Mouse (Mus musculus): ENCODE measurements around the gene Gpd2. TPM values are rescaled to one million over a fixed set of nuclear protein-coding genes. Genes with fewer than 3 reads are reported as not detected.

Gpd2 gene
- polyA plus RNA-seq, 1 experiment from 2014 or later: 20.3 TPM

- Histone ChIP-seq H3K27ac (no peak overlapping the region), H3K27me3 (no peaks in the 10 kb centered on the region), H3K9me3 (replicated peaks) (no peaks in the 10 kb centered on the region), H3K4me2 (no peak overlapping the region), H3K4me3 (no peak overlapping the region), H3K9ac (no peak overlapping the region), H3K36me3 (ENCODE audit: poor library complexity, severe bottlenecking) (peaks cover 5% of the 10 kb centered on the region; the same call in 1 of the 2 replicates), H3K4me1 (no peaks in the 10 kb centered on the region)
- 79% methylated on average over 12 of the region's 12 CpGs for WGBS
- ATAC-seq: no peak
Measured at GRCm38 (mm10) chr2:57356222-57356822, 118.9 kb downstream of the Gpd2 start.

- 89% methylated on average over 3 of the region's 3 CpGs for WGBS
- Histone ChIP-seq H3K27me3 (no peaks in the 10 kb centered on the region), H3K9ac (no peak overlapping the region), H3K36me3 (ENCODE audit: poor library complexity, severe bottlenecking) (no peaks in the 10 kb centered on the region; the same call in 1 of the 2 replicates), H3K27ac (no peak overlapping the region), H3K4me1 (no peaks in the 10 kb centered on the region), H3K9me3 (replicated peaks) (no peaks in the 10 kb centered on the region), H3K4me3 (no peak overlapping the region), H3K4me2 (no peak overlapping the region)
- 0 out of 2 replicates have a peak, but pooled peaks have one; percentile 13 for ATAC-seq
Measured at GRCm38 (mm10) chr2:57362503-57362902, 125.1 kb downstream of the Gpd2 start.

GRCm38 (mm10) chr2:57374647-57375046 lies 137.2 kb downstream of the Gpd2 start:
- Histone ChIP-seq H3K4me2 (peak overlapping the region; percentile 13; the same call in 1 of the 2 replicates), H3K27me3 (no peaks in the 10 kb centered on the region), H3K27ac (no peak overlapping the region), H3K4me1 (peaks cover 51% of the 10 kb centered on the region), H3K4me3 (no peak overlapping the region), H3K9ac (no peak overlapping the region; the same call in 1 of the 2 replicates), H3K9me3 (replicated peaks) (no peaks in the 10 kb centered on the region), H3K36me3 (ENCODE audit: poor library complexity, severe bottlenecking) (no peaks in the 10 kb centered on the region)
- WGBS: 25% methylated on average over 4 of the region's 4 CpGs
- no peak for ATAC-seq

GRCm38 (mm10) chr2:57375138-57375837 lies 137.9 kb downstream of the Gpd2 start:
- no peaks in the 10 kb centered on the region for H3K9me3 ChIP-seq (replicated peaks)
- H3K4me1 ChIP-seq: peaks cover 51% of the 10 kb centered on the region
- H3K4me2 ChIP-seq: 0 out of 2 replicates have a peak overlapping the region, but pooled peaks have one; percentile 3
- H3K27ac ChIP-seq: no peak overlapping the region
- H3K9ac ChIP-seq: no peak overlapping the region
- peak; percentile 44; the same call in 1 of the 2 replicates for ATAC-seq
- no peaks in the 10 kb centered on the region for H3K27me3 ChIP-seq
- 29% methylated on average over 7 of the region's 7 CpGs for WGBS
- no peak overlapping the region for H3K4me3 ChIP-seq
- no peaks in the 10 kb centered on the region for H3K36me3 ChIP-seq (ENCODE audit: poor library complexity, severe bottlenecking)

GRCm38 (mm10) chr2:57378147-57378889 lies 140.9 kb downstream of the Gpd2 start:
- Histone ChIP-seq H3K27me3 (0 out of 2 replicates have a peak, but pooled peaks cover 2% of the 10 kb centered on the region), H3K4me1 (peaks cover 51% of the 10 kb centered on the region), H3K4me3 (no peak overlapping the region), H3K27ac (no peak overlapping the region), H3K9me3 (replicated peaks) (no peaks in the 10 kb centered on the region), H3K9ac (no peak overlapping the region), H3K36me3 (ENCODE audit: poor library complexity, severe bottlenecking) (no peaks in the 10 kb centered on the region), H3K4me2 (peak overlapping the region; percentile 30)
- peak; percentile 83 for ATAC-seq
- 2% methylated on average over 8 of the region's 8 CpGs for WGBS

GRCm38 (mm10) chr2:57384625-57385024 lies 147.2 kb downstream of the Gpd2 start:
- Histone ChIP-seq H3K9me3 (replicated peaks) (no peaks in the 10 kb centered on the region), H3K4me1 (peaks cover 18% of the 10 kb centered on the region), H3K27ac (no peak overlapping the region), H3K27me3 (0 out of 2 replicates have a peak, but pooled peaks cover 2% of the 10 kb centered on the region), H3K4me3 (no peak overlapping the region), H3K4me2 (no peak overlapping the region), H3K9ac (no peak overlapping the region), H3K36me3 (ENCODE audit: poor library complexity, severe bottlenecking) (no peaks in the 10 kb centered on the region)
- ATAC-seq: no peak
- 94% methylated on average over 2 of the region's 2 CpGs for WGBS

- ATAC-seq: peak; percentile 89
- Histone ChIP-seq H3K9ac (no peak overlapping the region), H3K9me3 (replicated peaks) (0 out of 2 replicates have a peak, but pooled peaks cover 3% of the 10 kb centered on the region), H3K4me1 (peaks cover 18% of the 10 kb centered on the region), H3K4me2 (peak overlapping the region; percentile 4), H3K27ac (peak overlapping the region; percentile 80), H3K27me3 (no peaks in the 10 kb centered on the region), H3K4me3 (no peak overlapping the region), H3K36me3 (ENCODE audit: poor library complexity, severe bottlenecking) (no peaks in the 10 kb centered on the region)
- 4% methylated on average over 7 of the region's 7 CpGs for WGBS
Measured at GRCm38 (mm10) chr2:57387816-57388215, 150.4 kb downstream of the Gpd2 start.

- WGBS: 86% methylated on average over 4 of the region's 4 CpGs
- Histone ChIP-seq H3K4me2 (no peak overlapping the region), H3K27me3 (no peaks in the 10 kb centered on the region), H3K4me3 (no peak overlapping the region), H3K9me3 (replicated peaks) (0 out of 2 replicates have a peak, but pooled peaks cover 3% of the 10 kb centered on the region), H3K4me1 (no peaks in the 10 kb centered on the region), H3K36me3 (ENCODE audit: poor library complexity, severe bottlenecking) (no peaks in the 10 kb centered on the region), H3K27ac (no peak overlapping the region), H3K9ac (no peak overlapping the region)
- no peak for ATAC-seq
Measured at GRCm38 (mm10) chr2:57395071-57395470, 157.6 kb downstream of the Gpd2 start.

- H3K4me1 ChIP-seq: no peaks in the 10 kb centered on the region
- H3K9me3 ChIP-seq (replicated peaks): no peaks in the 10 kb centered on the region
- no peak overlapping the region for H3K27ac ChIP-seq
- no peak overlapping the region for H3K4me2 ChIP-seq
- no peak for ATAC-seq
- no peak overlapping the region for H3K9ac ChIP-seq
- no peaks in the 10 kb centered on the region for H3K27me3 ChIP-seq
- no peak overlapping the region for H3K4me3 ChIP-seq
- WGBS: 88% methylated on average over 13 of the region's 13 CpGs
- H3K36me3 ChIP-seq (ENCODE audit: poor library complexity, severe bottlenecking): no peaks in the 10 kb centered on the region
Measured at GRCm38 (mm10) chr2:57396061-57396460, 158.6 kb downstream of the Gpd2 start.

GRCm38 (mm10) chr2:57397727-57398126 lies 160.3 kb downstream of the Gpd2 start:
- Histone ChIP-seq H3K4me1 (no peaks in the 10 kb centered on the region), H3K9ac (no peak overlapping the region)
- WGBS: 85% methylated on average over 3 of the region's 3 CpGs

GRCm38 (mm10) chr2:57407414-57408019 lies 170.1 kb downstream of the Gpd2 start:
- 85% methylated on average over 4 of the region's 4 CpGs for WGBS
- no peak for ATAC-seq

More at GRCm38 (mm10) chr2:57397727-57398126, 160.3 kb downstream of the Gpd2 start:
- H3K9me3 ChIP-seq (replicated peaks): no peaks in the 10 kb centered on the region
- H3K4me3 ChIP-seq: no peak overlapping the region
- H3K27me3 ChIP-seq: no peaks in the 10 kb centered on the region
- ATAC-seq: no peak
- H3K27ac ChIP-seq: no peak overlapping the region
- H3K4me2 ChIP-seq: no peak overlapping the region
- no peaks in the 10 kb centered on the region for H3K36me3 ChIP-seq (ENCODE audit: poor library complexity, severe bottlenecking)

More at GRCm38 (mm10) chr2:57407414-57408019, 170.1 kb downstream of the Gpd2 start:
- no peaks in the 10 kb centered on the region for H3K36me3 ChIP-seq (ENCODE audit: poor library complexity, severe bottlenecking)
- H3K9me3 ChIP-seq (replicated peaks): no peaks in the 10 kb centered on the region
- no peak overlapping the region for H3K27ac ChIP-seq
- no peaks in the 10 kb centered on the region for H3K27me3 ChIP-seq
- H3K4me1 ChIP-seq: no peaks in the 10 kb centered on the region
- no peak overlapping the region for H3K4me3 ChIP-seq
- no peak overlapping the region for H3K4me2 ChIP-seq
- H3K9ac ChIP-seq: no peak overlapping the region
